Mouse (Mus musculus): ENCODE measurements around the gene Smtnl1. TPM values are rescaled to one million over a fixed set of nuclear protein-coding genes. Genes with fewer than 3 reads are reported as not detected.

Smtnl1 gene
- polyA plus RNA-seq, 1 experiment = 0.94 TPM

DNA sequence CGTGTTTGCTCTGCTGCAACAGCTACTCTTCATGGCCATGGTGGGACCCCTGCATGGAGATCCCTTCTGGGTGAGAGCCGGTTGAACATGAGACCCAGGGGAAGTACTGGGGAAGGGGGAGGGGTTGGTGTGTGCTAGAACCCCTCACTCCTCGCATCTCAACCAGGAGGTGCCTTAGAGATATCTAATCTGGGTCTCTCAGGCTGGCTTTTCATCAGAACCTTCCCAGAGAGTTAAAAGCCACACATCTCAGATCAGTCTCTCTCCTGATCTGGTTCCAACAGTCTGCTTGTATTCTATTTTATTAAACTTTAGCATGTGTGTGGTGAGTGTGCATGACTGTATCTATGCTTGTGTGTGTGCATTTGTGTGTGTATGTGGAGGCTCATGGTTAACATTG lies 39.0 kb upstream of the Smtnl1 start:
- H3K36me3 ChIP-seq (ENCODE audit: control insufficient read depth, insufficient read depth, low read length) = peaks cover 46% of the 10 kb centered on the region
- TF ChIP-seq CTCF (IDR thresholded peaks at IDR 0.05; ENCODE audit: borderline replicate concordance, control insufficient read depth, extremely low read depth, insufficient read depth, low read length, poor library complexity) (no peak), POLR2A (IDR thresholded peaks at IDR 0.05; ENCODE audit: control insufficient read depth, extremely low read depth, insufficient read depth, low read length, poor library complexity) (no peak)
- no peaks in the 10 kb centered on the region; the same call in 1 of the 2 replicates for H3K27me3 ChIP-seq (ENCODE audit: control insufficient read depth, insufficient read depth, low read length)
- DNase-seq = no peak
- no peak overlapping the region for H3K4me3 ChIP-seq (ENCODE audit: control insufficient read depth, insufficient read depth, low read length)
- H3K27ac ChIP-seq (ENCODE audit: control insufficient read depth, insufficient read depth, low read length) = no peak overlapping the region
- H3K4me1 ChIP-seq (replicated peaks; ENCODE audit: control insufficient read depth, insufficient read depth, low read length) = peaks cover 5% of the 10 kb centered on the region
- WGBS = 88% methylated on average over 3 of the region's 3 CpGs

DNA sequence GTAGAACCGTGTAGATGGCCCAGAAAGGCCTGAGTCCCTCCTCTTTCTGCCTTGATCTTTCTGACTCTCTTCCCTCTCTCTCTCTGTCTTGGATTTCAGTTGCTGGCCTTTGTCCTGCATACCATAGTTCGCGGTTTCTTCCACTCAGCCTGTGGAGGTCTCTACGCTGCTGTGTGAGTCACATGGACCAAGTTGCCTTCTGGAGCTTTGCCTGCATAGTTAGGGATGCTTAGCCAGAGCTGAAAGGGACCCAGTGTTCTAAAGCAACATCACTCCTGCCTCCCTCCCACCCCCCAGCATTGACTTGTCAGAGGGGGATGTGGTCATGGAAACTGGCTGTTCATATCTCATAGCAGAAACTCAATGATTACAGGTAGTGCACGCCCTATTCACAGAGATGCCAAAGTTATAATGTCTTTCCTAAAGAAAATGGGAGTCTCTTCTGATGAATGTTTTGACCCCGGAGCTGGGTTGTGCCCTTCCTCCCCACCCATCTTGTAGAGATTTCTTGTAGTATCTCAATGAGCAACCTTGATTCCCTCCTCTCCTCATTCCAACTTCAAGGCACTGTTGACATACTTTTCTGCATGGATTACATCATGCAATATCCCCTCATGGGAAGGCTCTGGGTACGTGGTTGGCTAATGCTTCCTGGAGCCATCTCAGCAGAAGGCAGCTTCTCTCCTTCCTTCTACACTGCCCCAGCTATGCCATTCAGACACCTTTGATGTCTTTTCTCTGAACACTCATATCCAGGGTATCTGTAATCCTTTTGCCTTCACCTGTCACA lies 37.7 kb upstream of the Smtnl1 start:
- Histone ChIP-seq H3K27ac (ENCODE audit: control insufficient read depth, insufficient read depth, low read length) (no peak overlapping the region), H3K4me1 (replicated peaks; ENCODE audit: control insufficient read depth, insufficient read depth, low read length) (no peaks in the 10 kb centered on the region), H3K27me3 (ENCODE audit: control insufficient read depth, insufficient read depth, low read length) (no peaks in the 10 kb centered on the region), H3K4me3 (ENCODE audit: control insufficient read depth, insufficient read depth, low read length) (no peak overlapping the region), H3K36me3 (ENCODE audit: control insufficient read depth, insufficient read depth, low read length) (peaks cover 50% of the 10 kb centered on the region)
- no peak for DNase-seq
- 88% methylated on average over 7 of the region's 7 CpGs for WGBS
- TF ChIP-seq CTCF (IDR thresholded peaks at IDR 0.05; ENCODE audit: borderline replicate concordance, control insufficient read depth, extremely low read depth, insufficient read depth, low read length, poor library complexity) (no peak), POLR2A (IDR thresholded peaks at IDR 0.05; ENCODE audit: control insufficient read depth, extremely low read depth, insufficient read depth, low read length, poor library complexity) (no peak)

DNA sequence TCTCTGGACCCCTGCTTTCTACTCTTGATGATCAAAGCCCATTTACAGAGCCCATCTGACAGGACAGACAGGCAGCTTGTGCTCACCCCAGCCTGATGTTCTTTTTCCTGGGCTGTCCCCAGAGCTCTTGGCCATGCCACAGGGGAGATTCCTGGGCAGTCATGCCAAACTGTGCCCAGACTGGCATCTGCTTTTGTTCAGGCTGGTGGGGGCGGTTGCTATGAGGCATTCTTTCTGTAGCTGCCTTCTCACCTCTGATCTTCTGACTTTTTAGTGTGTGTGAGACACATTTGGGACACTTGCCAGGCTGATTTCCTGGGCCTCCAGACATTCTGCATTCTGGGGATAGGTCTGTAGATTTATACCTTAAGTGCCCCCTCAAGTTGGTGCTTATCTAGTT lies 36.1 kb upstream of the Smtnl1 start:
- no peak overlapping the region for H3K4me3 ChIP-seq (ENCODE audit: control insufficient read depth, insufficient read depth, low read length)
- H3K4me1 ChIP-seq (replicated peaks; ENCODE audit: control insufficient read depth, insufficient read depth, low read length) = no peaks in the 10 kb centered on the region
- 100% methylated on average over 1 of the region's 1 CpGs for WGBS
- no peak for DNase-seq
- no peak overlapping the region for H3K27ac ChIP-seq (ENCODE audit: control insufficient read depth, insufficient read depth, low read length)
- TF ChIP-seq CTCF (IDR thresholded peaks at IDR 0.05; ENCODE audit: borderline replicate concordance, control insufficient read depth, extremely low read depth, insufficient read depth, low read length, poor library complexity) = no peak
- TF ChIP-seq POLR2A (IDR thresholded peaks at IDR 0.05; ENCODE audit: control insufficient read depth, extremely low read depth, insufficient read depth, low read length, poor library complexity) = no peak
- H3K27me3 ChIP-seq (ENCODE audit: control insufficient read depth, insufficient read depth, low read length) = no peaks in the 10 kb centered on the region
- H3K36me3 ChIP-seq (ENCODE audit: control insufficient read depth, insufficient read depth, low read length) = peaks cover 64% of the 10 kb centered on the region

DNA sequence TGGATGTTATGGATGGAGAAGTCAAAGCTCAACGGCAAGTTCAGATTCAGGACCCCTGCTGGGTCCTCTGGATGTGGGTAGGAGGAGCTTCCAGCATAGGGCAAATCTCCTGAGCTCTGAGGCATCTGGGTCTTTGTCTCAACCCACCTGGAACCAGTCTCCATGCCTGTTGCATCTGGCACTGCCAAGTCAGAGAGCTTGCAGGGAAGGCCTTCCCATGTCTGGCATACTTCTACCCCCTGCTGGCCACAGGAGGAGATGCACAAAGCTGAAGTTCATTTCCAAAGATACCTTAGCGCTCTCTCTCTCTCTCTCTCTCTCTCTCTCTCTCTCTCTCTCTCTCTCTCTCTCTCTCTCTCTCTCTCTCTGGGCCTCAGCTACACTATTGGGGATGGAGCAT lies 33.3 kb upstream of the Smtnl1 start:
- TF ChIP-seq POLR2A (IDR thresholded peaks at IDR 0.05; ENCODE audit: control insufficient read depth, extremely low read depth, insufficient read depth, low read length, poor library complexity) = no peak
- TF ChIP-seq CTCF (IDR thresholded peaks at IDR 0.05; ENCODE audit: borderline replicate concordance, control insufficient read depth, extremely low read depth, insufficient read depth, low read length, poor library complexity) = peak; percentile 56; the same call in 1 of the 2 replicates
- WGBS = 62% methylated on average over 2 of the region's 2 CpGs

DNA sequence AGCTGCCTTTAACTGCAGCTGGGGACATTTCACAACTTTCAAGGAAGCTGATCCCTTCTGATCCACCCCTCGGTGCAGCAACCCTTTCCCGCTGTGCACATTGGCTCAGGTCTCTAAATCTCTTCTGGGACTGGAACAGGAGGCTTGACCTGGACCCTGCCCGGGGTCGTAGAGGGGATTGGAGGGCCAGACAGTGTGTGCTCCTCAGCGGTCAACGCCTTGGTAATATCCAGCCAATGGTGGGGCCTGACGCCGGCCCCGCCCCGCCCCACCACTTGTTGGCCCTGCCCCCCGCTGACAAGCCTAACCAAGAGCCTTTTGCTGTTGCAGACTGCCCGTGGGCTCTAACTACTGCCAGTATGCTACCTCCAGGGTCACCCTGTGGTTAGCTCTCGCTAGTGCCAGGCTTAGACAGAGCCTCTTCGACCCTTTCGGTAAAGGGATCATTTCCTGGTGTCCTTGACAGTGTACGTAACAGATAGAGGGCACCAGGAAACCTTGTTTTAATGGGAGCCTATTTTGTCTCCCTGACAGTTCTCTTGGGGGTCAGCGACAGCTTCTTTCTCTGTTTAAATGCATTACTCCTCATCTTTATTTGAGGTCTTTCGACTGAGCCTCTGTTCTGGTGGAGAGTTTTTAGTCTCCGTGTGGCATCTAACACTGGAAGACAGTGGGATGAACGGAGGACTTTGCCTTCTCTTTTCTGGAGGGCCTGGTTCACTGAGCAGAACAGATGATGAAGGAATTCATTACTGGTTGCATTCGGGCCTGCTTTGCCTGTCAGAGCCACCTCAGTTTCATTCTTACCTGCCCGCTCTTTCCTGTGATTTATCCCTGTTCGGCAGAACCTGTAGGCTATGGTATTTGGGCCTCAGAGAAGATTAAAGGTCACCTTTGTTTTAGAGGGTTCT lies 28.9 kb upstream of the Smtnl1 start:
- Histone ChIP-seq H3K27me3 (ENCODE audit: control insufficient read depth, insufficient read depth, low read length) (no peaks in the 10 kb centered on the region), H3K36me3 (ENCODE audit: control insufficient read depth, insufficient read depth, low read length) (peaks cover 51% of the 10 kb centered on the region), H3K27ac (ENCODE audit: control insufficient read depth, insufficient read depth, low read length) (no peak overlapping the region), H3K4me1 (replicated peaks; ENCODE audit: control insufficient read depth, insufficient read depth, low read length) (0 out of 2 replicates have a peak, but pooled peaks cover 5% of the 10 kb centered on the region), H3K4me3 (ENCODE audit: control insufficient read depth, insufficient read depth, low read length) (no peak overlapping the region)
- DNase-seq = no peak
- TF ChIP-seq CTCF (IDR thresholded peaks at IDR 0.05; ENCODE audit: borderline replicate concordance, control insufficient read depth, extremely low read depth, insufficient read depth, low read length, poor library complexity) (no peak), POLR2A (IDR thresholded peaks at IDR 0.05; ENCODE audit: control insufficient read depth, extremely low read depth, insufficient read depth, low read length, poor library complexity) (no peak)
- 91% methylated on average over 23 of the region's 23 CpGs for WGBS

More for the DNA sequence above, 33.3 kb upstream of the Smtnl1 start:
- peak; percentile 68 for DNase-seq
- Histone ChIP-seq H3K27ac (ENCODE audit: control insufficient read depth, insufficient read depth, low read length) (no peak overlapping the region), H3K4me1 (replicated peaks; ENCODE audit: control insufficient read depth, insufficient read depth, low read length) (no peaks in the 10 kb centered on the region), H3K4me3 (ENCODE audit: control insufficient read depth, insufficient read depth, low read length) (no peak overlapping the region), H3K27me3 (ENCODE audit: control insufficient read depth, insufficient read depth, low read length) (no peaks in the 10 kb centered on the region), H3K36me3 (ENCODE audit: control insufficient read depth, insufficient read depth, low read length) (peaks cover 61% of the 10 kb centered on the region)

DNA sequence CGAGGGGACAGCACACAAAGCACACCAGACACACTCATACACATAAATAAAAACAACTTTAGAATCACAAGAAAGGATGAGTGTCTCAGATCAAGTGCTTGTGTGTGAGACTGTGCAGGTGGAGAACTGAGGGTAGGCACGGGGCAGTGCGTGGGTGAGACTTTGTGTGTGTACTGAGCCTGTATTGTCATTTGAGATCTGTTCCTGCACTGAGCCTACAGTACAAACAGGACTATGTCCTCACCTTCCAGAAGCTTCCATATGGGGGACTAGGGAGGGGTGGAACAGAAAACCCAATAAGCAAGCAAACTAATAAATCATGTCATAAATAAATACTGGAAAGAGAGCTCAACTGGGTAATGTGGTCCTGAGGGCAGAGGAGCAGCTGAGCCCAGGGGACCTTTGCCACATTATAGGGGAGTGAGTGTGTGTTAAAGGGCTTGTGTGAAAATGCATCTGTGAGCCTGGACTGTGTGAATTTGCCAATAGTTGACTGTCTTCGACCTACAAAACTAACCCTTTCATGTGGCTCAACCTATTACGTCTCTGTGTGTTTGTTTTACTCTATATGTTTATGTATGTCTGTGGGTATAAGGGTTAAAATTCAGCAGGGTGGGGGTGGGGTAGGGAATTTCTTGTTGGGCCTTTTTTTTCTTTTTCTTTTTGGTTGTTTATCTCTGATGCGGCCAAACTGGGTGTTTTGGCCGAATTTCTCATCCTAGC lies 28.1 kb upstream of the Smtnl1 start:
- H3K4me1 ChIP-seq (replicated peaks; ENCODE audit: control insufficient read depth, insufficient read depth, low read length) = peaks cover 6% of the 10 kb centered on the region
- no peak for DNase-seq
- TF ChIP-seq POLR2A (IDR thresholded peaks at IDR 0.05; ENCODE audit: control insufficient read depth, extremely low read depth, insufficient read depth, low read length, poor library complexity) (no peak), CTCF (IDR thresholded peaks at IDR 0.05; ENCODE audit: borderline replicate concordance, control insufficient read depth, extremely low read depth, insufficient read depth, low read length, poor library complexity) (no peak)
- H3K36me3 ChIP-seq (ENCODE audit: control insufficient read depth, insufficient read depth, low read length) = peaks cover 51% of the 10 kb centered on the region
- H3K27me3 ChIP-seq (ENCODE audit: control insufficient read depth, insufficient read depth, low read length) = no peaks in the 10 kb centered on the region
- H3K4me3 ChIP-seq (ENCODE audit: control insufficient read depth, insufficient read depth, low read length) = no peak overlapping the region
- WGBS = 86% methylated on average over 7 of the region's 7 CpGs
- H3K27ac ChIP-seq (ENCODE audit: control insufficient read depth, insufficient read depth, low read length) = no peak overlapping the region

All from thymus, adult 2 months (tissue).